Mouse (Mus musculus): ENCODE results near the gene Plekhg3.

- no peak for TF ChIP-seq CTCF (IDR thresholded peaks at IDR 0.05; ENCODE audit: low read depth, low read length)
- no peak for TF ChIP-seq POLR2A (IDR thresholded peaks at IDR 0.05; ENCODE audit: extremely low read depth, insufficient read depth, low read length)
Measured at GRCm38 (mm10) chr12:76493462-76493861, 37.2 kb upstream of the Plekhg3 start.

Data from liver, adult 2 months (tissue).